Mouse (Mus musculus): ENCODE data around the gene Ubfd1. TPM values are rescaled to one million over a fixed set of nuclear protein-coding genes. Genes with fewer than 3 reads are reported as not detected.
"Not testable (repeated sequence)": the region's sequence is repeated elsewhere in the genome, so short reads cannot be mapped to it uniquely, and the experiment has no call there.

Ubfd1 gene
- total RNA-seq, 2 experiments from 2014 or later: 64.2 to 65.1 TPM

GRCm38 (mm10) chr7:122081071-122081470 is 14.1 kb downstream of the Ubfd1 start:
- no peak for DNase-seq (ENCODE audit: low spot score in 2 of 2)

GRCm38 (mm10) chr7:122087195-122087982 is 20.4 kb downstream of the Ubfd1 start:
- no peak for DNase-seq (ENCODE audit: low spot score in 2 of 2)

GRCm38 (mm10) chr7:122094564-122095330 is 27.8 kb downstream of the Ubfd1 start:
- no peak for DNase-seq (ENCODE audit: low spot score in 2 of 2)

GRCm38 (mm10) chr7:122098009-122098408 is 31.0 kb downstream of the Ubfd1 start:
- no peak for DNase-seq (ENCODE audit: low spot score in 2 of 2)

GRCm38 (mm10) chr7:122099222-122099621 is 32.2 kb downstream of the Ubfd1 start:
- peak in 1 of 2 experiments; percentile 37 for DNase-seq (ENCODE audit: low spot score in 2 of 2)

GRCm38 (mm10) chr7:122101014-122101746 is 34.2 kb downstream of the Ubfd1 start:
- DNase-seq (ENCODE audit: low spot score in 2 of 2): not testable (repeated sequence)

- DNase-seq (ENCODE audit: low spot score in 2 of 2): peak; percentile 79 to 86
Measured at GRCm38 (mm10) chr7:122101747-122102244, 34.8 kb downstream of the Ubfd1 start, which contains the start of gene Ndufab1. Gene Ndufab1 (minus strand): TSS chr7:122101886.

GRCm38 (mm10) chr7:122108206-122108605 is 41.2 kb downstream of the Ubfd1 start:
- no peak for DNase-seq (ENCODE audit: low spot score in 2 of 2)

GRCm38 (mm10) chr7:122123518-122123917 is 56.5 kb downstream of the Ubfd1 start:
- no peak for DNase-seq (ENCODE audit: low spot score in 2 of 2)

GRCm38 (mm10) chr7:122125636-122126035 is 58.7 kb downstream of the Ubfd1 start:
- DNase-seq (ENCODE audit: low spot score in 2 of 2): no peak

- DNase-seq (ENCODE audit: low spot score in 2 of 2): no peak
Measured at GRCm38 (mm10) chr7:122126946-122127345, 60.0 kb downstream of the Ubfd1 start.

Other genes starting within 250 kb of the Ubfd1 start
- under 1 TPM in 1 of 2 experiments, not detected in 1; 0.41 TPM for gene Scnn1b, start 202.1 kb upstream of the Ubfd1 start, total RNA-seq (2021)
- 10 to 100 TPM; 32.7 to 33.9 TPM for gene Cog7, start 85.5 kb upstream of the Ubfd1 start, total RNA-seq (2021)
- 10 to 100 TPM; 29.2 to 29.7 TPM for gene Gga2, start 46.0 kb upstream of the Ubfd1 start, total RNA-seq (2021)
- gene Ears2, start 88 bp downstream of the Ubfd1 start, total RNA-seq (2021): 1 to 10 TPM; 7.7 to 9.5 TPM
- gene Ndufab1, start 34.7 kb downstream of the Ubfd1 start, total RNA-seq (2021): 100 to 1,000 TPM; 308 TPM
- 1 to 10 TPM; 1.7 to 2.3 TPM for gene Palb2, start 65.8 kb downstream of the Ubfd1 start, total RNA-seq (2021)
- 100 to 1,000 TPM; 101 to 110 TPM for gene Dctn5, start 65.9 kb downstream of the Ubfd1 start, total RNA-seq (2021)
- 1 to 10 TPM; 2.3 to 2.8 TPM for gene Plk1, start 92.3 kb downstream of the Ubfd1 start, total RNA-seq (2021)
- gene Ern2, start 119.0 kb downstream of the Ubfd1 start, total RNA-seq (2021): 1 to 10 TPM in 1 of 2 experiments, under 1 TPM in 1; 0.65 to 1.0 TPM
- 1 to 10 TPM; 2.4 to 2.7 TPM for gene Chp2, start 152.3 kb downstream of the Ubfd1 start, total RNA-seq (2021)
- 100 to 1,000 TPM; 701 to 769 TPM for gene Prkcb, start 221.6 kb downstream of the Ubfd1 start, total RNA-seq (2021)

Measured in layer of hippocampus, postnatal 14 days (tissue).